Mouse (Mus musculus): Measurements from ENCODE around the gene H2al2a.
"Not testable (repeated sequence)": the region's sequence is repeated elsewhere in the genome, so short reads cannot be mapped to it uniquely, and the experiment has no call there.

Gene H2al2a

GRCm38 (mm10) chr2:17973868-17974440, 22.8 kb downstream of the H2al2a start:
- no peak for DNase-seq

GRCm38 (mm10) chr2:17973246-17973645, 23.5 kb downstream of the H2al2a start:
- DNase-seq, result no peak

- no peak for DNase-seq
Observed at GRCm38 (mm10) chr2:17972843-17973242, 23.9 kb downstream of the H2al2a start.

- no peak for DNase-seq
Observed at GRCm38 (mm10) chr2:17971407-17971806, 25.4 kb downstream of the H2al2a start.

- DNase-seq, result no peak
Observed at GRCm38 (mm10) chr2:17970662-17971061, 26.1 kb downstream of the H2al2a start.

GRCm38 (mm10) chr2:17970187-17970586, 26.6 kb downstream of the H2al2a start:
- no peak for DNase-seq

GRCm38 (mm10) chr2:17968571-17968970, 28.2 kb downstream of the H2al2a start:
- no peak for DNase-seq

- DNase-seq, result not testable (repeated sequence)
Observed at GRCm38 (mm10) chr2:17968037-17968436, 28.7 kb downstream of the H2al2a start.

GRCm38 (mm10) chr2:17959501-17959900, 37.3 kb downstream of the H2al2a start:
- no peak for DNase-seq

- DNase-seq, result no peak
Observed at GRCm38 (mm10) chr2:17946875-17947274, 49.9 kb downstream of the H2al2a start.

All from right cerebral cortex, postnatal 4 days (tissue).